Mouse (Mus musculus) bone marrow, adult 2 months (tissue): ENCODE measurements around the gene Rgs7.

Experiments used
- CTCF ChIP-seq: fragments of 200-500 bp; IDR thresholded peaks from 2 replicates; pipeline ENCODE4 v1.5.1; 2011; ENCODE audit warnings: low read length, control low read depth; ENCODE audit not compliant: control insufficient read depth, insufficient read depth
- POLR2A ChIP-seq: fragments of 200-500 bp; IDR thresholded peaks from 2 replicates; pipeline ENCODE4 v1.6.1; 2011; ENCODE audit warnings: low read depth, mild to moderate bottlenecking, control low read depth, low read length, borderline replicate concordance; ENCODE audit not compliant: control insufficient read depth

GRCm38 (mm10) chr1:175389250-175389649 lies 103.0 kb downstream of the Rgs7 start:
- TF ChIP-seq POLR2A (no peak), CTCF (no peak)
